Mouse (Mus musculus): ENCODE measurements around the gene Bcas1.

DNA sequence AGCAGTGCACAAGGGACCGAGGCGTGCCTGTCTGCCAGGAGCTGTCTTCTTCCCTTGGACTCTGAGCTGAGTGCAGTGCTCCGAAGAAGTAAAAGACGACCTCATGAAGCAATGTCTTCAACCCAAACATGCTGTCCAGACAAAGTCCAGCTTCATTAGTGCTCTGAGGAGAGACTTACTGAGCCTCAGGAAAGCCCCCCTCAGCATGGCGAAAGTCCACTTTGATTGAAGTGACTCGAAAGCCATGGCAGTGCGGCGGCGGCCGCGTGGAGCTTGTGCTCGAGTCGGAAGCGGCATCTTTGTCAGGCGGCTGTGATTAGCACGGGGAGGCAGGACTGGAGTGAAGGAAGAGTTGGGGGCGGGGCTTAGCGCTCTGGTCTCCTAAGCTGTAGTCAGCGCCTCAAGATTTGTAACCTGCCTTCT, 103.7 kb downstream of the Bcas1 start:
- TF ChIP-seq CTCF (IDR thresholded peaks at IDR 0.05; ENCODE audit: borderline replicate concordance, insufficient read depth, low read length), result no peak
- peak; percentile 42; the same call in 1 of the 2 replicates for TF ChIP-seq POLR2A (IDR thresholded peaks at IDR 0.05; ENCODE audit: low read depth, low read length)
